Mouse (Mus musculus): ENCODE results near the gene Entpd7.
A peak's percentile ranks its signal among the peaks of the same experiment; 100 is the strongest.

Gene Entpd7

DNA sequence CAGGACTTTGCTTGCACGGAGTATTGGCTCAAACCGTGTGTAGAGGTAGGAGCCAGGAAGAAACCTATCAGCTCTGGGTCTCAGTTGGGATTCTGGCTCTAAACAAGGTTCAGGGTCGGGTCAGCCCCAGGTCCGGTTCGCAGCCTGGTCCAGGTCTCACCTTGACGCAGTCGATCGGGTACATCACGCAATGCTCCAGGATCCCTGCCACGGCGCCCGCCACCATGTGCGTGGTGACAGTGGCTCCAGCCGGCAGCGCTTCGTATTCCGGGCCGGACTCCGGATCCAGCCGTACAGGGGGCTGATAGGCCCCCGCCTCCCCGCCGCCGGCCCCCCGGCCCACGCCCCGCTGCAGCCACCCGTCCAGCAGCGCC lies 15.2 kb upstream of the Entpd7 start:
- DNase-seq (ENCODE audit: low spot score in 2 of 2): no peak

DNA sequence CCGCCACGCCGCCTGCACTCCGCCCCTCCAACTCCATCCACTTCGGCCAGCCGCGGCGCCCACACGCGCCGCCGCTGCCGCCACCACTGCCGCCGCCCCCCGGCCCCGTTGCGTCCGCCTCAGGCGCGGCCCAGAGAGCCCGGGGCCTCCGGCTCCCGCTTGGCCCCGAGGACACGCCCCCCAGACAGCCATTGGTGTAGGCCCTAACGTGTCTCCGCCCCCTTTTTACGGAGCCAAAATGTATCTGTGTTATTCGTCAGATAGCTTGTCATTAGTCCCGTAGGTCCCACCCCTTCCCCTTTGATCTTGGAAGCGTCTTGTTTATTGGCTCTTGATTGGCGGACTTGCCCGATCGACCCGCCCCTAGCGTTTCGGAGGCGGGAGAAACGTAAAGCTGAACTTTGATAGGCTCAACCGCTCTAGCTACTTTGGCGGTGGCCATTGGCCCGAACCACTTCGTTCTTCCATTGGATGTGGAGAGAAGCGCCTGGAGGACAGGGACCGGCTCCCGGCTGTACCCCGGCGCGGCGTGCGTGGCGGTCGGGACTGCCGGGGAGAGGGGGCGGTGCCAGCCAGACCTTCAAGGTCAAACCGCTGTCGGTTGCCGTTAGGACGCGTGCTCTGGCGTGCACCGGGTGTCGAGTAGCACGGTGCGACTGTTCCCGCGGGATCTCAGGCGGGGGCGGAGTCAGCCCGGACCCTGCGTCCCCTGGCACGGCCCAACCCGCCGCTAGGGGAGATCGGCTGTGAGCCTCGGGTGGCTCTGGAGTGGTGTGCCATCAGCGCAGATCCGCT lies 14.5 kb upstream of the Entpd7 start, which contains the start of gene Slc25a28:
TSS of gene Slc25a28 (minus strand) at position 152 of the 795 bp plus-strand sequence.
- DNase-seq (ENCODE audit: low spot score in 2 of 2): peak; percentile 100

DNA sequence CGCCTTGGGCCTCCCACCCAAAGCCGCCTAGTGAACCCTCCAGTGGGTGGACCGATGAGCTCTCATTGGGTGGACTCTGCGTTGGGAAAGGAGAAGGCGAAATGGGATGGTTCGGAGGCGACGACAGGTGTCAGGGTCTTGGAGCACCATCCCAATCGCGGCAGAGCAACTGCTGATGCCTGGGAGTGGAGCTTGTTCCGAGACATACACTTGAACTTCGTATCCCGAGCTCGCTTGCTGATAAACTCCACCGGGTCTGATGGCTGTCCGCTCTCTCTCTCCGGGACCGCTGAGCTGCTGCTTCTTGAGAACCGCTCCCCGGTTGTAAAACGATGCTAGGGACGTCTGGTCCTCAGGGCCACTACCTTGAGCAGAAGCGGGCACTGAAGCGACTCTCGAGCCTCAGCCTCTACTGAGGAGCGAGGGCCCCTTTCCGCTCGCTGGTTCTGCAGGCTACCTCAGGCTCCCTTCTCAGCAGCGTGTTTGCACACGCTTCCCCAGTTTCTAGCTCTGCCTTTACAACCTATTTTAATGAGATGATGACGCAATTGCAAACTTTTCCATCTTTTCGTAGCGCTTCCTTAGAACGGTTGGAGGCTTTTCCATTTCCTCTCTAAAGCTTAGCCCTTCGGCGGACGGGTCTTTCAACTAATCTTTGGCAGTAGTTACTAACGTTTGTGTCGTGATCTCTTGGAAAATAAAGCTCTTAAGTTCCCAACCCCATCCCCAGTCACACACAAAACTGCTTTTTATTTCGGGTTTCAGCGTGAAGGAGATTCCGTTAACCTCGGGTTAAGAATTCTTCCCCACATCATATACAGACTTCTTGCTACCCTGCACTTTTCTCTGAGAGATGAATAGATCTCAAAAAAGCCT lies 13.7 kb upstream of the Entpd7 start:
- peak; percentile 37 to 43 for DNase-seq (ENCODE audit: low spot score in 2 of 2)

DNA sequence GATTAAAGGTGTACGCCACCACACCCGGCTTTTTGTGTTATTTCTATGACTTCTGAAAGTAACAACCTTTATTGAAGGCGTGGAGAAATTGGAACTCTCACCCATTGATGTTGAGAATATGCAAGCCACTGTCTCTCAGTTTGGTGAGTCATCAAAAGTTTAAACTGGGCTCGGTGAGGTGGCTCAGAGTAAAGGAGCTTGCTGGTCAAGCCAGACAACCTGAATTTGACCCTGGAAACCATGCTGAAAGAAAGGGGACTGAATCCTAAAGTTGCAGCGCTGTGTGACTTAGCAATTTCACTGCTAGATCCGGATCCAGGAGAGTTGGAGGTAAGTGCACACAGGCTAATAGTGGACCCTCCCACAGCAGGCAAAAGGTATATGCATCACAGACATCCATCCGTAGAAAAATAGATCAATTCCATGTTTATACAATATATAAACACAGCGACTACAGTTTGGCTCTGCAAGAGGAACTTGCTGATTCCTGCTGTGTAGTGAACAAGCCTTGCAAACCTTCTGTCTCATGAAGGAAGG lies 10.9 kb upstream of the Entpd7 start:
- DNase-seq (ENCODE audit: low spot score in 2 of 2): no peak

DNA sequence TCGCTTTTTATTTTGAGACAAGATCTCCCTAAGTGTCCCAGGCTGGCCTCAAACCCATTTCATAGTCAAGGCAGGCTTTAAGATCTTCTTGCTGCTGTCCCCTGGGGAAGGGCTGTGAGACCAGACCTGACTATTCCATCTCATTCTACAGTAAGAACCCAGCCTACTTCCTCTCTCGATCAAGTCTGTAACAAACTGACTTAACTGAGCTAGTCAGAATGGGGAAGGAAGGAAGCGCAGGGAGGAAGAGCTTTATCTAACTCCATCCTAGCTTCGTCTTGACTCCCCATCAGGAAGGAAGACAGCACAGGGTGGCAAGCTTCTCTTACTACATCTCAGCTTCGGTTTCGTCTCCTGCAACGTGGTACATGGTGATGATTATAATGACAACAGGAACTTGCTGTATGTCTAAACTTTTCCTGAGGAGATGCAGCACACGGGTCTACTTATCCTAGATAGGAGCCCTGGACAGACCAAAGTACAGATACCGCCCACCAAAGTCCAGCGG lies 9.9 kb upstream of the Entpd7 start:
- DNase-seq (ENCODE audit: low spot score in 2 of 2): peak; percentile 30 to 60

DNA sequence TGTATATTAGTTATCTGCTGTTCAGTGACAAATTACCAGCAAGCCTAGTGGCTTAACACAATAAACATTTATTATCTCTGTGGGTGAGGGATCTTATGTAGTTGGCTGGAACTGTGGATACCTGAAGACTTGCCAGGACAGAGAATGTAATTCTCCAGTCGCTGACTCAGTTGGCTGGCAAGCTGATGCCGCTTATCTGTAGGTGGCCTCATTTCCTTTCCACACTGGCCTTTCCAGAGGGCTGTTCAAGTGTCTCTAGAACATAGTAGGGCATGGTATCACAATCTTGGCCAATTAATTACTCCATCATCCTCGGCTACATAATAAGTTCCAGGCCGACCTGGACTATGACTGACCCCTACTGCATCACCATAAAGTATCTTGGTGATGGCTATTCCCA lies 7.9 kb upstream of the Entpd7 start:
- no peak for DNase-seq (ENCODE audit: low spot score in 2 of 2)

DNA sequence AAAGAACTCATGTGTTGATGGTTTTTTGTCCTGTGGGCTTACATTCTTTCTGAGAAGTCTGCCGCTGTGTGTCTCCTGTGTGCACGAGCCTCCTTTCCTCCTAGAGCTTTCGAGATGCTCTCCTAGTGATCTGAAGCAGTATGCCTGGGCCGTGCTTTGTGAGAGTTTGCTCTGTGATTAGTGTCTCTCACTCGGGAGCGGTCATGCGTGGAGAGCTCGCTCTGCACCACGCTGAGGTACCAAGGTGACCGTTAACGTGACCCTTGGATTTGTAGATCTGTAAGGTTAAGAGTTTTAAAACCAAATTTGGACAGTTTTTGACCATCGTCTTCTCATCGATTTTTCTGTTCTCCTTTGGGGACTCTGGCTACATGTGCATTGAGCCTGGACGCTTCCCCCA lies 3.3 kb downstream of the Entpd7 start:
- no peak for DNase-seq (ENCODE audit: low spot score in 2 of 2)

DNA sequence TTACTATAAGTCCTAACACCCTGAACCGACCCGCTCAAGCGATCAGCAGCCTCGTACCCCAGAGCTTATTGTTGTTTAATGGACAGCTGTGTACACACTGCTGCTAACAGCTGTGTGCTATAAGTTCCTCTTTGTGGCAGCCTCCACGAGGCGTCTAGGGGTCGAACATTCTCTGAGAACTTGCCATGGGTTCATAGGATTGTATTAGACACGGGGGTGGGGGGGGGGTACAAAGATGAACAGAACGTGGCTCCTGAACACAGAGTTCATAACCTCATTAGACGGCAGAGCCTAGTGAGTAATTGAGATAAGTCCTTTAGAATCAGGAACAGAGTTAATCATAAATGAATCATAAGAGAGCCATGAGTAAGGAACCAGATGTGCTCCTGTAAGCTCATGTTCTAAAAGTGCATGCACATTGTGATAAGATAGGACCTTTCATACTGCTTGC lies 6.1 kb downstream of the Entpd7 start:
- no peak for DNase-seq (ENCODE audit: low spot score in 2 of 2)

DNA sequence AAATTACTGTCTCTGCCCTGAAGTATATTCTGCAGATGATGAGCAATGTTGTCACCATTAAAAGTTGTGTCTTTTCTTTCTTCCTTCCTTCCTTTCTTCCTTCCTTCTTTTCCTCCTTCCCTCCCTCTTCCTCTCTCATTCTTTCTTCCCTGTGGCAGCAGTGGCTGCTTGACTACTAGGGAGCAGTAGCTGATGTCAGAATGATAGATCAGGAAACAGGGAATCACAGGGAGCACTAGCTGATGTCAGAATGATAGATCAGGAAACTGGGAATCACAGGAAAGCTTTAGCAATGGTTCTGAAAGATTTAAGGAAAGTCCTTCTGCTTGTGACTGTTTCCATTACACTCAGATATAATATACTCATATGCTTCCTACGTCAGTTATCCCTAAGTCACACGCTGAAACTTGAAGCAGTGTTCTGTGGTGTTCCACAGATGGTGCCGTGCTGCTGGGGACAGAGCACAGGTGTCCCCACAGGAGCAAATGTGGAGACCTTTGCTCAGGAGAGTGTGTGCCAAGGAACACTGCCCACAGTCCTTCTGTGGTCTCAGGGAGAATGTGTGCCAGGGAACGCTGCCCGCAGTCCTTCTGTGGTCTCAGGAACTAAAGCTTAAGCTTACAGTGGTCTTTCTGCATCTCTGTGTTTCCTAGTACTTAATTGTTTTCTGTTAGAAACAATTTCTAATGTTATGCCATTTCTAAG lies 8.3 kb downstream of the Entpd7 start:
- no peak for DNase-seq (ENCODE audit: low spot score in 2 of 2)

DNA sequence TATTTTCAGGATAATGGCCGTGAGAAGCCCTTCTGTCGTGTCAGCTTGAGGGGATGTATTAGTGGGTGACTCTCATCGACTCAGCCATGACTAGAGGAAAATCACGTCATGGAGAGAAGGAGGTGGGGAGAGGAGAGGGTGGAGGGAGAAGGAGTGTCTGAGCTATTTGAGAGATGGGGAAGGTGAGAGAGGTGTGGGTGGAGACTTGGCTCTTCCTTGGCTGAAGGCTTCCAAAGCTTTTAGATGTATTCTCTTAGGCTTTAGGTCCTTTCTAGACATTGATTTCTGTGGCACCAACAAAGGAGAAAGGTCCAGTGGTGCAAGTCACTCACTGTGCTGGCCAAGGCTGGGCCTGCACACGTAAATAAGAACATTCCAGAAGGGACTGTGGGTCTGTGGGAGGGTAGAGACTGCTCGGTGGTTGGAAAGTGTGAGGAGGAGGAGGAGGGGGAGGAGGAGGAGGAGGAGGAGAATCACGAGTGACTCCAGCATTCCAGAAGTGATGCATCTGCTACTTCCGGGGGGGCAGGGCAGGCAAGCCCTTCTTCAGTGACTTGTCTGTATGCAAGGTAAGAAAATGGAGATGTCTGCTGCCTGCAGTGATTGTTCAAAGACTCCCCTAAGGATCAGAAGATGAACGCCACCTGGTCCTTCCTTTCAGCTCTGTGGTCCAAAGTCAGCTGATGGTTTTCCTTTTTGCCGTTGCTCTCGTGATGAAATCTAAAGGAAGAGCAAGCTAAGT lies 9.7 kb downstream of the Entpd7 start:
- DNase-seq (ENCODE audit: low spot score in 2 of 2): no peak

DNA sequence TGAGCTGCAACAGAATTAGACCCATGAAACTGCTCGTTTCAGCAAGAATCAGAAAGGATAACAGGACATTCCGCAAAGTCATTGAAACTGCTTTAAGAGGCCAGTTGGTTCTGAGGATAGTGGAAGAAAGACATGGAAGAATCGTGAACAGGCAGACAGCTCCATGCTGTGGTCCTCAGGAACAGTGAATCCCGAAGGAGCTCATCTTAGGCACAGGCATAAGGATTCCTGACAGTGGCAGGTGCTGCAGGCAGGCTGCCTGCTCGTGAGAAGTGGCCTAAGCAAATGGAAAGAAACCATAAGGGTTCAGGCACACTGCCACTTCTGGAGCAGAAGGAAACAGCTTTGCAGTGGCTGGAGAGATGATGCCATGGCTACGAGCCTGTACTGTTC lies 10.3 kb downstream of the Entpd7 start:
- DNase-seq (ENCODE audit: low spot score in 2 of 2): no peak

DNA sequence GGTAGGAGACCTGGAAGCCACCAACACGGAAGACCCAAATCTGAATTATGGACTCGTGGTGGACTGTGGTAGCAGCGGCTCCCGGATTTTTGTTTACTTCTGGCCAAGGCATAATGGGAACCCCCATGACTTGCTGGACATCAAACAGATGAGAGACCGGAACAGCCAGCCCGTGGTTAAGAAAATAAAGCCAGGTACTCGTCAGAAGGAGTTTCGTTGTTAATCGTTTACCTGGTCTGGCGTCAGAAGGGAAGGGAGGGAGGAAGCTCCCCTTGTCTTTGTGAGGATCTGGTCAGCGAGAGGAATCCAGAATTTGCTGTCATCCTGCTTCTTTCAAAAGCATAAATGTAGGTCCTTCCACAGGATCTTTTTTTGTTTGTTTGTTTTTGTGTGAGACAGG lies 14.7 kb downstream of the Entpd7 start:
- DNase-seq (ENCODE audit: low spot score in 2 of 2): no peak

DNA sequence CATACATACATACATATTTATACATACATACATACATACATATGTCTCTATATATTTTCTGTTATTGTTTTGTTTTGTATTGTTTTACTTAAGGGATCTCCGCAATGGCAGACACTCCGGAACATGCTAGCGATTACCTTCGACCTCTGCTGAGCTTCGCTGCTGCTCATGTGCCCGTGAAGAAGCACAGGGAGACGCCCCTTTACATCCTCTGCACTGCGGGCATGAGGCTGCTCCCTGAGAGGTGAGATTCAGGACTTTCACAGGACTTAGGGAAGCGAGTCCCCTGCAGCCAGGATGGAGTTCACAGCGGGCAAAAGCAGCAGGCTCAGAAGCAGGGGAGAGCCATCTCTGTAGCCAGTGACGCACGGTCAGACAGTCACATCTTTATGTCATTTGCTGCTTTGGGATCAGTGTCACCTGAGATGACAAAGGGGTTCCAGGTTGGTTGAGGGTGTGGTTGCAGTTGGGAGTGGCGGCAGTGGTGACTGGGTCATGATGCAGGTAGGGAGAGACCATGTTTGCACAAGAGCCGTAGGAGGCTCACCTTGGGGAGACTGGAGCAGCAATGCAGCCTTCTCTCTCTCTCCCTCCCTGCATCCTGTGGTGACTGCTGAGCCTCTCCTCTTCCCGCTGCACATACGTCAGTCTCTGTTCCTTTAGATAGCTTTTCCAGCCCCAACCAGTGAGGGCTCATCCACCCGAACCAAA lies 15.5 kb downstream of the Entpd7 start:
- no peak for DNase-seq (ENCODE audit: low spot score in 2 of 2)

DNA sequence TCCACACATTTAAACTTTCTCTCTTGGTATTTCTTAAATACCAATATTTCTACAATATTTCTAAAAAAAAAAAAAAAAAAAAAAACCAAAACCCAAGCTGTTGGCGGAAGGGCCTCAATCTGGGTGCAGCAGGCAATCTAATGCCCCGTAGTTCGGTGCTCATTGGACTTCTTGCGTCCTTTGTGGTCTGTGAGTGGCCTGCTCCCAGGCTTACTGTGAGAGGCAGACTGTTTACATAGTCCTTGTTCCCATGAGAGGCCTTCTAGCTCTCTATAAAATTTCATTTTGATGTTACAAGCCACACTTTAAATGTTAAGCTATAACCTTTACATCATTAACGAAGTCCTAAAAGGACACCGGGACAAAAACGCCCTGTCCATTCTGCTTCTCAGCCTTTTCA lies 18.7 kb downstream of the Entpd7 start:
- no peak for DNase-seq (ENCODE audit: low spot score in 2 of 2)

DNA sequence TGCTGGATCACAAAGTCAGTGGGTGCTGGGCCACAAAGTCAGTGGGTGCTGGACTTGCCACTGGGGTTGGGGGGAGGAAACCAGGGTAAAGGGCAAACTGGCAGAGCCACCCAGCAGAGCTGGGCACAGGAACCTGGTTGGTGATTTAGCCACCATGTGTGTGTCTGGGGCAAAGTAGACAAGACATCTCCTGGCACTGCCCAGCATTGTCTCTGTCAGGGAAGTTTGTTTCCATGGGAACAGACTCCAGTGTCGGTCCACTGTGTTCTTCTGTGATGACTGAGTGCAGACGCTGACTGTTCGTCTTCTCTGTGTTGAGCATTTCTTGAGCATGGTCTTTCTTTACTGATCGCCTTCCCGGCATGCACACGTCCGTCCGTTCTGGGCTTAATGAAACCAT lies 19.8 kb downstream of the Entpd7 start:
- DNase-seq (ENCODE audit: low spot score in 2 of 2): no peak

DNA sequence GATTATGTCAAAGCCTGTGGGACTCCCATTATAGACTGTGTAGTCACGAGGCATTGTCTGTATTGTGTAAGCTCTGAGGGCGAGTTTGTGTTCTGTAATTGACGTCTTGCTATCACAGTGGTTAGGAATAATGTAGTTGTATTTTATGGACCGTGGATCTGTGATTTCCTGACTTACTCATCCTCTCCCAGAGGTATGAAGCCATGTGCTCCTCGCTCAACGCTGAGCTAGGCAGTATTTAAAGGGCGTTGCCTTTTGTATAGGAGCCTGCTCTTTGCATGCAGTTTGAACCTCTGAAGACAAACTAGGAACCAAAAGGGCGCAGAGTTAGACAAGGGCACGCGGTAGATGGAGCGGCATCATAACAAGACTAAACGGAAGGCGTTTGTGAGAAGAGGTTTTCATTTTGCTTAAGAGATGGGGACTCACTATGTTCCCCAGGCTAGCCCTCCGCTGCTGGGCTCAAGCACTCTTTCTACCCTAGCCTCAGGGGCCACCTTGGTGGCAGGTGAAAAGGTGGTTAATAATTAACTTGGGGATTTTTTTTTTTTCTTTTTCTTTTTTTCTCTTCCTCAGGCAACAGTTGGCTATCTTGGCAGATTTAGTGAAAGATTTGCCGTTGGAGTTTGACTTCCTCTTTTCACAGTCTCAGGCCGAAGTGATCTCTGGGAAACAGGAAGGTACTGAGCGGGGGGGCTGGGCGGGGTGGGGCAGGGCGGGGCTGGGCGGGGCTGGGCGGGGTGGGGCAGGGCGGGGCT lies 21.9 kb downstream of the Entpd7 start:
- DNase-seq (ENCODE audit: low spot score in 2 of 2): no peak

DNA sequence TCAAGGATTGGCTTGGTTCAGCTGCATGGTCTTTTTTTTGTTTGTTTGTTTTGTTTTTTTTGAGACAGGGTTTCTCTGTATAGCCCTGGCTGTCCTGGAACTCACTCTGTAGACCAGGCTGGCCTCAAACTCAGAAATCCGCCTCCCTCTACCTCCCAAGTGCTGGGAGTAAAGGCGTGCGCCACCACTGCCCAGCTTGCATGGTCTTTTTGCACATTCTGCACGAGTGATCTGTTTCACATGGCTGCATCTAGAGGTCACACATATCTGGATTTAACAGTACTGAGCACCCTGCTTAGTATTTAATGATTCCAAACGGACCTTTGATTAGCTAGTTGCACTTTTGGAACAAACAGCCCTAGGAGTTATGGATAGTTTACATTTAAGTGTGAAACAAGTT lies 22.5 kb downstream of the Entpd7 start:
- DNase-seq (ENCODE audit: low spot score in 2 of 2): no peak

DNA sequence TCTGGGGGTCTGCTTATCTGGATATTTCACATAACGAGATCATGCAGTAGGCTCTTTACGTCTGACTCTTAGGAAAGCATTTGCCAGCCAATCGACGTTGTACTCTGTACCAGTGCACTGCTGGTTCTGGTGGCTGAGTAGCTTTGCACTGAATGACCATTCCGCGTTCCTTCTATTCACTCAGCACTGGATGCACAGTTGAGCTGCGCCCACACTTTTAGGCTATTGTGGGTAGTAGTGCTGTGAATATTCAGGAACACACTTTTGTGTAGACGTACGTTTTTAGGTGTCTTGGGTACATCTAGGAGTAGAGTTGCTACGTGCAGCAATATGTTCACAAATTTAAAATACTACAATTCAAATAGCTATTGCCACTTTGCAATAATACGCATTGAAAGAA lies 30.6 kb downstream of the Entpd7 start:
- no peak for DNase-seq (ENCODE audit: low spot score in 2 of 2)

DNA sequence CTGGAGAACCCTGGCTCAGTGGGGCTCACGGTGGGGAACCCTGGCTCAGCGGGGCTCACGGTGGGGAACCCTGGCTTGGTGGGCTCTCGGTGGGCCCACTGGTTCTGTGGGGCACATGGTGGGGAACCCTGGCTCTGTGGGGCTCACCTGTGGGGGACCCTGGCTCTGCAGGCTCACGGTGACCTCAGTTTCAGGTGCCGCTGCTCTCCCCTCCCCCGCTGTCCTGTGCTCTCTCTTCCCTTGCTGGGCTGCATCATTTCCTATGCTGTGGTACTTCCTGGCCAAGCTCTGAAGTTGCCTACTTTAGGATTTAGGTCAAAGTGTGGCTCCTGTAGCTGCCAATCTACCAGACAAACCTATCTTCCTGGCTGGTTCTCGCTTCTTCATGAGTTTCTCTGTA lies 33.4 kb downstream of the Entpd7 start:
- no peak for DNase-seq (ENCODE audit: low spot score in 2 of 2)

DNA sequence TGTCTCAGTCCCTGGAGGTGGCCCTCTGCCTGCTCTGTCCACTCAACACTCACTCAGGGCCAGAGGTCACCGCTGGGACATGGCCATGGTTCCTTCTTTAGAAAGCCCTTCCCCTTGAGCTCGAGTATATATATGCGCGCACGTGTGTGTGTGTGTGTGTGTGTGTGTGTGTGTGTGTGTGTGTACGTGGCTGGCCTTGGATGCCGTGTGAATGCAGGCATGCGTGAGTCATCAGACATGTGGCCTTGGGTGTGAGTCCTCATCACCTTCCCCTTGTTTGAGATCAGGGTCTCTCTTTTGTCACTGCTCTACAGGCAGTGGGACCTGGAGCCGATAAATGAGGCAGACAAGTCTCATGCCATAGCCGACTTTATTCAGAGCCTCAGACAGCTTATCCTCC lies 34.0 kb downstream of the Entpd7 start:
- no peak for DNase-seq (ENCODE audit: low spot score in 2 of 2)

Data from heart, adult 9 months (tissue).